Mouse (Mus musculus) thymus, postnatal 0 days (tissue): ENCODE measurements around the gene Pithd1. TPM values are rescaled to one million over a fixed set of nuclear protein-coding genes. Genes with fewer than 3 reads are reported as not detected.
"Not testable (repeated sequence)": the region's sequence is repeated elsewhere in the genome, so short reads cannot be mapped to it uniquely, and the experiment has no call there.

Experiments used
- DNase-seq: peaks from one replicate; pipeline ENCODE4 v3.0.0-alpha.2; 2015; ENCODE audit warnings: low spot score
- polyA plus RNA-seq: library from polyadenylated mRNA; unstranded; fragments of >200 nt; fragmentation: Nextera tagmentation; extraction: Ambion mirVana; gene quantifications from 2 replicates; pipeline ENCODE4 v1.2.1, GENCODE M21; 2015

Gene Pithd1
- polyA plus RNA-seq, 1 experiment from 2014 or later = 180 TPM

DNA sequence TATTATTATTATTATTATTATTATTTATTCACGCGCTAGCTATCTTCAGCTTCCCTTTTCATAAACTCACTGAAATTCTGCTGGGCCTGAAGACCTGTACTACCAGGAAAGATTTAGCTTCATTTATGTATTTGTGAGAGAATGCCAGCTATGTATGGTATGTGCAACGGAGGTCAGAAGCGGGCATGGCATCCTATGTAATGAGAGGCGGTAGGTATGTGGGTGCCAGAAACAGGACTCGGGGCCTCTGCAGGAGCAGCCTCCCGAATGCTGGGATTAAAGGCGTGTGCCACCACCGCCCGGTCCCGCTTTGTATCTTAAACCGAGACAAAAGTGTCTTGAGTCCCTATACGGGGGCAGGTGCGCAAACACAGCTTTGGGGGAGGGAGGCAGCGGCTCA is 24.1 kb downstream of the Pithd1 start:
- no peak for DNase-seq

DNA sequence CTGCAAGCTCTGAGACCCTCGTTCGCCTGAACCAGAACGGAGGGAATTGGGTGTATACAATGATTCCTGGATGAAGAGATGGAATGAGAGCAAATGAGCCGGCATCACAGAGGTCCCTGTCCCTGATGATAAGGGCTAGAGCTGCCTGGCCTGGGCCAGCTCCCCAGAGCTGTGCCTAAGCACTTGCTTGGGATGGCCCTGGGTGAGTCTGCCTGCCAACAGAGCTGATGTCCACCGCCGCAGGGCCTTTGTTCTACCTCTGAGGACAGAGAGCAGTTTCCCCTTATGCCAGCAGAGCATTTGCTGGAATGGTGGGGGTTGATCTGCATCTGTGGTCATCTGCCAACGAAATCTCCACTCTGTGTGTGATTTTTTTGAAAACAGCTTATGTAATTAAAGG is 24.9 kb downstream of the Pithd1 start:
- no peak for DNase-seq

- DNase-seq = no peak
Observed at GRCm38 (mm10) chr4:135961709-135962108, 25.4 kb downstream of the Pithd1 start.

DNA sequence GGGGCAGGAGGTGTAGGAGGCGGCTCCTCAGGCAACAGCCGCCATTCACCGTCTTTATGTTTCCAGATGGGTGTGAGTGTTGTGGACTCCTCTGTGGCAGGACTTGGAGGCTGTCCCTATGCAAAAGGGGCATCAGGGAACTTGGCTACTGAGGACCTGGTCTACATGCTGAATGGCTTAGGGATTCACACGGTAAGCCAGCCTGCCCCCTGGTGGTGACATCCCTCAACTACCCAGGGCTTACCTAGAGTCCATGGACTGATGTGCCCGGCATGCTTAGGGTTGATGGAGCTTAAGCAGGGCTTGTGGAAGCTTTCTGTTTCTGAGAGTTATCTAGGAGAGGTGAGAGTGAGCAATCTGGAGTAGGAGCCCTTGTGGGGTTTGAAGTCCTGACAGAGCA is 26.3 kb downstream of the Pithd1 start:
- peak; percentile 85 for DNase-seq

DNA sequence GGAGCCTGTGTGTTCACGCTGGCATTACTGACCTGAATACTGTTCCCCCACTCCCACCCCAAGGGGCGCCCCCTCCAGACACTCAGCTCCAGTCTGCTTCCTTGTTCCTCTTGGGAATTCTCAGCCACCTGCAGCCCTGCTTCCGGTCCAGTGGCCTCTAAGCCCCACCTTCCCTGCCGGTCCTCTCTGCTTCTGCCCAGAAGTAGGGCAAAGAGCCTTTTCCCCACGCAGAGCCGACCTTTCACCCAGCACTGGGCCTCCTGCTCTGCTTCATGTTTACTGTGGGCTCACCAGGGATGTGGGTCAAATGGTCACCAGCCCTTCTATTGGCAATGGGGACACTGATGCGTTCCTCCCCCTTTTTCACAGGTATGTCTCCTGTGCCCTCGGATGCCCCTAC is 28.7 kb downstream of the Pithd1 start:
- DNase-seq = no peak

- DNase-seq = no peak
Observed at GRCm38 (mm10) chr4:135955886-135956285, 31.2 kb downstream of the Pithd1 start.

GRCm38 (mm10) chr4:135954241-135954640 is 32.8 kb downstream of the Pithd1 start:
- peak; percentile 81 for DNase-seq

GRCm38 (mm10) chr4:135953179-135953578 is 33.9 kb downstream of the Pithd1 start:
- DNase-seq = no peak

DNA sequence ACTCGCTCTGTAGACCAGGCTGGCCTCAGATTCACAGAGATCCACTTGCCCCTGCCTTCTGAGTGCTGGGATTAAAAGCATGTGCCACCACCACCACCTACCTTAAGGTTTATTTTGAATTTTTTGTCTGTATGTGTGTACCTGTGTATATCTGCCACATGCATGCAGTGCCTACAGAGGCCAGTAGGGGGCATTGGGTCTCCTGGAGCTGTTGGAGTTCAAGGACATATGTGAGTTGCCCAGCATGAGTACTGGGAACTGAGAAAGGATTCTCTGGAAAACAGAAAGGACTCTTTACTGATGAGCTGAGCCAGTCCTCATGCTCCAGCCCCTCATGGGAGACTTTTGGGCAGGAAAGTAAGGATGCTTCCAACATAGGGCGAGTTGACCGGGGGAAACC is 35.6 kb downstream of the Pithd1 start:
- DNase-seq = no peak

DNA sequence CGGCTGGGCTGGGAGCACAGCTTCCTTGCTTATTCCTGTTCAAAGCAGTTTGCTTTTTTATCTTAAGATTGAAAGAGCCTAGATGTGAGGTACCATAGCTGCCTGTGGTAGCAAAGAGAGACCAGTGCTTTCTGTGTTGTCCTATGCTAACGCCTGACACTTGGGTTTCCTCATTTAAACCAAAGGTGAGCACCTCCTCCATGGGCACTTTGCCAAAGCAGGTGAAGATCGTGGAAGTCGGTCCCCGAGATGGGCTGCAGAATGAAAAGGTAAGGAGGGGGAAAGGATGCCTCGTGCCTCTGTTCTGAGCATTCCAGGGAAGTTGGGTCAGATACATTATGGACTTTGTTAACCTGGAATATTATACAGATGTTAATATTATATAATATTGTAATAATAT is 36.7 kb downstream of the Pithd1 start:
- DNase-seq = no peak

DNA sequence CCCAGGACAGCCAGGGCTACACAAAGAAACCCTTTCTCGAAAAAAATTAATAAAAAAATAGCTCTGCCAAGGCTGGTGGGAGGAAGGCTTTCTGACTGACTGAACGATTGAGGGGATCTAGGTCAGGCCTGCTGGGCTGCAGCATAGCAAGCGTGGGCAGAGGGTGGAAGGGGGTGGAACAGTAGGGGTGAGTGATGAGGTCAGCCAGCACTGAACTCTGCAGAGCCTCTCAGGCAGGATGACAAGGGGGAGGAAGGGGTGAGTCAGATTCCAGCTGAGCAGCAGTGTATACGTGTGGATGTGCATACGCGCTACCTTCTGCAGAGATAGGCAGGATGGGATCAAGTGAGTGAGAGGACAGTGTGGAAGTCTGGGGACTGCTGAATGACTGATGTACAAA is 37.2 kb downstream of the Pithd1 start:
- DNase-seq = no peak

- DNase-seq = no peak
Observed at GRCm38 (mm10) chr4:135949475-135949874, 37.6 kb downstream of the Pithd1 start.

GRCm38 (mm10) chr4:135948142-135948541 is 38.9 kb downstream of the Pithd1 start:
- DNase-seq = no peak

- DNase-seq = no peak
Observed at GRCm38 (mm10) chr4:135946659-135947301, 40.3 kb downstream of the Pithd1 start.

DNA sequence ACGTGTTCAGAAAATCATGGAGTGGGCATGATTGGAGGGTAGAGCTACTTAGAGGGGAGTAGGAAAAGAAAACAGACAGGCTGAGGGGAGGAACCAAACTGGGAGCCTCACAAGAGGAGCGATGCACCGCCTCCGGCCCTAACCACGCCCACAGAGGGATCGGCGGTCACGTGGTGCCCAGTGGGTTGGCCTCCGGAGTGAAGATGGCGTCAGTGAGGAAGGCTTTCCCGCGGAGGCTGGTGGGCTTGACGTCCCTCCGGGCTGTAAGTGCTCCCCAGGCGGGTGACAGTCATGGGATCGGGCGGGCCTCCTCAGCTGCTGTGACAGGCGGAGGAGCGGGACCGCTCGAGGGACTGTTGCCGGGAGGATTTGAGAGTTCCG is 40.8 kb downstream of the Pithd1 start, which contains the start of gene Hmgcl:
TSS of gene Hmgcl (plus strand) at position 171 of the 381 bp plus-strand sequence.
- DNase-seq = peak; percentile 93

GRCm38 (mm10) chr4:135945706-135946105 is 41.4 kb downstream of the Pithd1 start:
- no peak for DNase-seq

DNA sequence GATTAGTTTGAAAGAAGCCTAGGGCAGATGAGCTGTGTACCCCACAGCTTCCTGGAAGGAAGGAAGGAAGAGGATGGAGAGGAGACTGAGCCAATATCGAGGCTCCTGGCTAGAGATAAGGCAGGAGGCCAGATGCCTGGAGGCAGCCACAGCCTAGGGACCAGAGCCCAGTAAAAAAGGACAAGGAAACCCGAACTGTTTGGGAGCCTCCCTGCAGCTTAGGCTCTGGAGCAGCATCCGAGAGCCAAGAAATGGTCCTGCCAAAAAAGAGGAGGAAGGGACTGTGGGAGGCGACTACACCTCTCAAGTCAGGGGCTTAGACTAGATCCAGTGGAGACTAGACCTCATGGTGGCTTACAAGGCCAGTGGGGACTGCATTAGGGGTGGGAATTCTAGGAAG is 43.7 kb downstream of the Pithd1 start:
- no peak for DNase-seq

GRCm38 (mm10) chr4:135942193-135942592 is 44.9 kb downstream of the Pithd1 start:
- no peak for DNase-seq

DNA sequence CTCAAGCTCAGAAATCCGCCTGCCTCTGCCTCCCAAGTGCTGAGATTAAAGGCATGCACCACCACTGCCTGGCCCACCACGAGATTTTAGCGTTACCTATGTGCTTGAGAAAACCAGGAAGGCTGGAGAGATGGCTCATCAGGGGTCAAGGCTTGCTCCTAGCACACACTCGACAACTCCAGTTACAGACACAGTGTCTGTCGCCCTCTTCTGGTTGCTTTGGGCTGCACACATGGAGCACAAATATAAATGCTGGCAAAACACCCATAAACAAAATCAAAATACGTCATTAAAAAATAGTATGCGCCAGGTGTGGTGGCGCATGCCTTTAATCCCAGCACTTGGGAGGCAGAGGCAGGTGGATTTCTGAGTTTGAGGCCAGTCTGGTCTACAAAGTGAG is 46.0 kb downstream of the Pithd1 start:
- DNase-seq = not testable (repeated sequence)

DNA sequence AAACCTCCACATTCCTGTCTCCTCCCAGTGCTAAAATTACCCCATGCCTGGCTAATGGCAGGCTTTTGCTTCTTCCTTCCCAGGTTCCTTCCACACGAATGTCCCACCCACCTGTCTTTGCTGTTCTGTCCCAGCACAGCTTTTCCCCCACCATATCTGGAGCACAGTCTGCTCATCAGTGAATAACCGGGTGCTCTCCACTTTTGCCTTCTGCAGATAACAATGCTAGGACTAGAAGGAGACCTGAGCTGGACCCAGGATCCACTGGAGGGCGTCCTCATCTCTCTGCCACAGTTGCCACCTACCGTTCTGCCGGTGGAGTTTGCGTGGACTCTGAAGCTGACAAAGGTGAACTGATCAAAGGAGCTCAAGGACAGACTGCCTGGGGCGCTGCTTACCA is 48.2 kb downstream of the Pithd1 start:
- no peak for DNase-seq

- DNase-seq = no peak
Observed at GRCm38 (mm10) chr4:135935502-135935901, 51.6 kb downstream of the Pithd1 start.

DNA sequence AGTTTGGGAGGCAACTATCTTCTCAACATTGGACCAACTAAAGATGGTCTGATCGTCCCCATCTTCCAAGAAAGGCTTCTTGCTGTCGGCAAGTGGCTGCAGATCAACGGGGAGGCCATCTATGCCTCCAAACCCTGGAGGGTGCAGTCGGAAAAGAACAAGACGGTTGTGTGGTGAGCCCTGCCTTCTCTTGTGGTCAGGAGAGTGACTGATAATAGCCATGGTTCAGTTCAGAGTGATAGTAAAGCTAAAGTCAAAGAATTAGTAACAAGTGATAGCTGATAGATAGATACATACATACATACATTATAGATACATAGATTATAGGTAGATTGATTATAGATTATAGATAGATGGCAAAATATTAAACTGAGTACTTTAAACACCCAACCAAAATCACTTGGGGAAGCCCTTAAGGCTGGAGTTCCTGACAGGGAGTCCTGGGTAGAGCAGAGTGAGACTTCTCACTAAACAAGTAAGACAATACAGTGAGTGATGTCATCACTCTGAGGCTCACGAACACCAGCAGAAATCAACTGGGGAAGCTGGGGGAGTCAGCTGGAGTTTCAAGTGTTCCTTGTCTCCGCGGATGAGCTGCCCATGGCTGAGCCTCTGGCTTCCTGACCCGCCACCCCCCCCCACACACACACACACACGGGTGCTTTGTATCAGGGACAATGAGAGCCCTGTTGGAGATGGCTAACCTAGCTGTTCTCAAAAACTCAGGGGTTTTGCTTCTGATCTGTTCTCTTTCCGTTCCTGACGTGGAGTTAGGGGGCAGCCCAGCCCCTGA is 52.2 kb downstream of the Pithd1 start:
- DNase-seq = no peak

DNA sequence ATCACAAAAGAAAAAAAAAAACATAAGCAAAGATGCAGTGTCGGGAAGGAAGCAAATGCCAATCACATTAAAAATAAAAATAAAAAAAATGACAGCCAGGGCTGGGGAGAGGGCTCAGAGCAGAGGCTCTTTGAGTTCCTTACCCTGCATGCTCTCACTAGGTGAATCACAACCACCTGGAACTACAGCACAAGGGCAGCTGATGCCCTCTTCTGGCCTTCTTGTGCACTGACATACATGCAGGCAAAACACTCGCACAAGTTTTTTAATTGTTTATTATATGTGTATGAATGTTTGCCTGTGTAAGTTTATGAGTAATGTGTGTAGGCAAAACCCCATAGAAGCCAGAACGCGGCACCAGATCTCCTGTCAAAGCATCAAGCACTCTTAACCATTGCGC is 55.2 kb downstream of the Pithd1 start:
- peak; percentile 70 for DNase-seq
